Mouse (Mus musculus): ENCODE data around the gene Sipa1l1.

Gene Sipa1l1

GRCm38 (mm10) chr12:82369402-82370160 is 200.5 kb downstream of the Sipa1l1 start:
- TF ChIP-seq GATA4 (IDR thresholded peaks at IDR 0.05; ENCODE audit: insufficient replicate concordance, low read length), result no peak

GRCm38 (mm10) chr12:82371266-82371665 is 202.1 kb downstream of the Sipa1l1 start:
- no peak for TF ChIP-seq GATA4 (IDR thresholded peaks at IDR 0.05; ENCODE audit: insufficient replicate concordance, low read length)

GRCm38 (mm10) chr12:82374020-82374419 is 204.9 kb downstream of the Sipa1l1 start:
- TF ChIP-seq GATA4 (IDR thresholded peaks at IDR 0.05; ENCODE audit: insufficient replicate concordance, low read length), result no peak

- no peak for TF ChIP-seq GATA4 (IDR thresholded peaks at IDR 0.05; ENCODE audit: insufficient replicate concordance, low read length)
Observed at GRCm38 (mm10) chr12:82382932-82383331, 213.8 kb downstream of the Sipa1l1 start.

GRCm38 (mm10) chr12:82384719-82385118 is 215.6 kb downstream of the Sipa1l1 start:
- TF ChIP-seq GATA4 (IDR thresholded peaks at IDR 0.05; ENCODE audit: insufficient replicate concordance, low read length), result no peak

- no peak for TF ChIP-seq GATA4 (IDR thresholded peaks at IDR 0.05; ENCODE audit: insufficient replicate concordance, low read length)
Observed at GRCm38 (mm10) chr12:82387042-82387441, 217.9 kb downstream of the Sipa1l1 start.

GRCm38 (mm10) chr12:82387647-82388046 is 218.5 kb downstream of the Sipa1l1 start:
- no peak for TF ChIP-seq GATA4 (IDR thresholded peaks at IDR 0.05; ENCODE audit: insufficient replicate concordance, low read length)

GRCm38 (mm10) chr12:82388144-82388543 is 219.0 kb downstream of the Sipa1l1 start:
- no peak for TF ChIP-seq GATA4 (IDR thresholded peaks at IDR 0.05; ENCODE audit: insufficient replicate concordance, low read length)

- TF ChIP-seq GATA4 (IDR thresholded peaks at IDR 0.05; ENCODE audit: insufficient replicate concordance, low read length), result no peak
Observed at GRCm38 (mm10) chr12:82394118-82394861, 225.2 kb downstream of the Sipa1l1 start.

GRCm38 (mm10) chr12:82395194-82395593 is 226.1 kb downstream of the Sipa1l1 start:
- no peak for TF ChIP-seq GATA4 (IDR thresholded peaks at IDR 0.05; ENCODE audit: insufficient replicate concordance, low read length)

GRCm38 (mm10) chr12:82397193-82397592 is 228.1 kb downstream of the Sipa1l1 start:
- no peak for TF ChIP-seq GATA4 (IDR thresholded peaks at IDR 0.05; ENCODE audit: insufficient replicate concordance, low read length)

- TF ChIP-seq GATA4 (IDR thresholded peaks at IDR 0.05; ENCODE audit: insufficient replicate concordance, low read length), result no peak
Observed at GRCm38 (mm10) chr12:82397751-82398150, 228.6 kb downstream of the Sipa1l1 start.

GRCm38 (mm10) chr12:82398926-82399325 is 229.8 kb downstream of the Sipa1l1 start:
- no peak for TF ChIP-seq GATA4 (IDR thresholded peaks at IDR 0.05; ENCODE audit: insufficient replicate concordance, low read length)

GRCm38 (mm10) chr12:82399971-82400720 is 231.0 kb downstream of the Sipa1l1 start:
- TF ChIP-seq GATA4 (IDR thresholded peaks at IDR 0.05; ENCODE audit: insufficient replicate concordance, low read length), result no peak

GRCm38 (mm10) chr12:82400783-82401182 is 231.7 kb downstream of the Sipa1l1 start:
- TF ChIP-seq GATA4 (IDR thresholded peaks at IDR 0.05; ENCODE audit: insufficient replicate concordance, low read length), result no peak

GRCm38 (mm10) chr12:82401440-82401839 is 232.3 kb downstream of the Sipa1l1 start:
- no peak for TF ChIP-seq GATA4 (IDR thresholded peaks at IDR 0.05; ENCODE audit: insufficient replicate concordance, low read length)

All from liver, adult (tissue).